8 mouse cellular contexts compared by ENCODE assay signal in the genomic region with DNA sequence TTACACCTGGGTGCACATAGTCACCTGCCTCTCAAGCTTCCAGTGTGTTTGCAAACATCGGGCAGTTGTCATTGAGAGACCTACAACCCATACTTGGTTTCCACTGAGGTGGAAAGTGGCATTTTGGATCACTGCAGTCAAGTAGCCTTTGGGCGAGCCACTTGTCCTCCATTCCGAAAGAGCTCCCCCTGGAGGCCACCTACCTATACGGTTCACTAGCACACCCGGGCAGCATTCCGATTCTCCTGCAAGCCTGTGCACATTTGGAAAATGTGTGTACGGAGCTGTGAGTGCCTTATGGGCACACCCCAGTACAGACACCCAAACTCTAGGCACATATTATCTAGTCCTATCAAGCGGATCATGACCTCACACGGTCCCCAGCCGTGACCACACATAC. TPM values are rescaled to one million over a fixed set of nuclear protein-coding genes. Genes with fewer than 3 reads are reported as not detected.
DNase-seq lines count a peak whose midpoint lies in the region; ATAC-seq and TF ChIP-seq lines count a peak whose summit lies in the region.

No protein-coding gene starts in this region.

- H3K9ac ChIP-seq in forebrain, embryonic 11.5 days (ENCODE audit: low read length) = no peak overlapping the region
- no peak overlapping the region for H3K9ac ChIP-seq in forebrain, embryonic 13.5 days
- no peak overlapping the region for H3K9ac ChIP-seq in midbrain, postnatal 0 days (replicated peaks; ENCODE audit: low read length, poor library complexity, severe bottlenecking)
- no peak overlapping the region for H3K9ac ChIP-seq in liver, postnatal 0 days (replicated peaks)

- DNase-seq in forebrain, embryonic 11.5 days (ENCODE audit: low spot score) = peak; percentile 71
- peak; percentile 38 for DNase-seq in midbrain, embryonic 10.5 days (ENCODE audit: low spot score)
- no peak for DNase-seq in midbrain, postnatal 0 days (ENCODE audit: low spot score)
- DNase-seq in liver, postnatal 0 days = peak; percentile 70
- no peak for DNase-seq in urinary bladder, postnatal 10 days (ENCODE audit: low spot score)
- DNase-seq in heart, embryonic 10.5 days (ENCODE audit: low spot score) = no peak

- no peak overlapping the region for H3K27ac ChIP-seq in forebrain, embryonic 11.5 days (ENCODE audit: low read depth, low read length)
- no peak overlapping the region for H3K27ac ChIP-seq in forebrain, embryonic 13.5 days
- H3K27ac ChIP-seq in midbrain, embryonic 10.5 days (replicated peaks) = no peak overlapping the region
- no peak overlapping the region for H3K27ac ChIP-seq in midbrain, postnatal 0 days (ENCODE audit: low read depth, low read length)
- H3K27ac ChIP-seq in bone marrow, adult 2 months (ENCODE audit: control insufficient read depth, insufficient read depth, low read depth, low read length, poor library complexity) = no peak overlapping the region
- no peak overlapping the region for H3K27ac ChIP-seq in liver, postnatal 0 days (ENCODE audit: low read depth)
- H3K27ac ChIP-seq in heart, embryonic 10.5 days = no peak overlapping the region

- TF ChIP-seq CTCF in midbrain, postnatal 0 days (IDR thresholded peaks at IDR 0.05) = no peak
- peak; percentile 44; the same call in 1 of the 2 replicates for TF ChIP-seq CTCF in bone marrow, adult 2 months (IDR thresholded peaks at IDR 0.05; ENCODE audit: control insufficient read depth, insufficient read depth, low read length)
- peak; percentile 64 for TF ChIP-seq CTCF in liver, postnatal 0 days (IDR thresholded peaks at IDR 0.05; ENCODE audit: low read depth)

- TF ChIP-seq POLR2A in bone marrow, adult 2 months (IDR thresholded peaks at IDR 0.05; ENCODE audit: borderline replicate concordance, control insufficient read depth, low read depth, low read length) = no peak

- H3K4me2 ChIP-seq in forebrain, embryonic 11.5 days (ENCODE audit: low read depth, low read length, severe bottlenecking) = no peak overlapping the region
- H3K4me2 ChIP-seq in forebrain, embryonic 13.5 days = no peak overlapping the region
- H3K4me2 ChIP-seq in midbrain, postnatal 0 days (ENCODE audit: low read depth, low read length, poor library complexity, severe bottlenecking) = no peak overlapping the region
- H3K4me2 ChIP-seq in liver, postnatal 0 days (ENCODE audit: low read depth, low read length) = no peak overlapping the region

- no peaks in the 10 kb centered on the region for H3K4me1 ChIP-seq in forebrain, embryonic 11.5 days (replicated peaks; ENCODE audit: control insufficient read depth, insufficient read depth, low read length)
- H3K4me1 ChIP-seq in forebrain, embryonic 13.5 days = no peaks in the 10 kb centered on the region
- no peaks in the 10 kb centered on the region for H3K4me1 ChIP-seq in midbrain, embryonic 10.5 days
- H3K4me1 ChIP-seq in midbrain, postnatal 0 days (ENCODE audit: insufficient read depth, low read length) = no peaks in the 10 kb centered on the region
- H3K4me1 ChIP-seq in bone marrow, adult 2 months (ENCODE audit: control insufficient read depth, insufficient read depth, low read length) = no peaks in the 10 kb centered on the region
- H3K4me1 ChIP-seq in liver, postnatal 0 days (ENCODE audit: insufficient read depth) = no peaks in the 10 kb centered on the region
- H3K4me1 ChIP-seq in heart, embryonic 10.5 days = no peaks in the 10 kb centered on the region

- no peak overlapping the region for H3K4me3 ChIP-seq in forebrain, embryonic 11.5 days (ENCODE audit: low read depth, low read length)
- H3K4me3 ChIP-seq in forebrain, embryonic 13.5 days = no peak overlapping the region
- H3K4me3 ChIP-seq in midbrain, embryonic 10.5 days = no peak overlapping the region
- H3K4me3 ChIP-seq in midbrain, postnatal 0 days (ENCODE audit: low read depth, low read length) = no peak overlapping the region
- H3K4me3 ChIP-seq in bone marrow, adult 2 months (replicated peaks; ENCODE audit: control insufficient read depth, low read depth, low read length) = no peak overlapping the region
- H3K4me3 ChIP-seq in liver, postnatal 0 days (ENCODE audit: low read depth, low read length) = no peak overlapping the region
- H3K4me3 ChIP-seq in heart, embryonic 10.5 days = no peak overlapping the region

- 42% methylated on average over 10 of the region's 10 CpGs for WGBS in forebrain, embryonic 11.5 days
- WGBS in forebrain, embryonic 13.5 days = 48% methylated on average over 10 of the region's 10 CpGs
- 49% methylated on average over 10 of the region's 10 CpGs for WGBS in midbrain, embryonic 10.5 days
- WGBS in midbrain, postnatal 0 days = 52% methylated on average over 10 of the region's 10 CpGs
- 45% methylated on average over 10 of the region's 10 CpGs for WGBS in bone marrow, adult 2 months
- WGBS in liver, postnatal 0 days (ENCODE audit: insufficient replicate concordance) = 44% methylated on average over 10 of the region's 10 CpGs
- WGBS in heart, embryonic 10.5 days = 30% methylated on average over 10 of the region's 10 CpGs

- no peaks in the 10 kb centered on the region for H3K36me3 ChIP-seq in forebrain, embryonic 11.5 days (ENCODE audit: control insufficient read depth, insufficient read depth, low read length)
- peaks cover 66% of the 10 kb centered on the region for H3K36me3 ChIP-seq in forebrain, embryonic 13.5 days (ENCODE audit: poor library complexity, severe bottlenecking)
- peaks cover 93% of the 10 kb centered on the region for H3K36me3 ChIP-seq in midbrain, embryonic 10.5 days
- peaks cover 50% of the 10 kb centered on the region for H3K36me3 ChIP-seq in midbrain, postnatal 0 days (ENCODE audit: insufficient read depth, low read length)
- H3K36me3 ChIP-seq in liver, postnatal 0 days (replicated peaks; ENCODE audit: insufficient read depth, low read length) = no peaks in the 10 kb centered on the region
- H3K36me3 ChIP-seq in heart, embryonic 10.5 days = no peaks in the 10 kb centered on the region

- no peak for TF ChIP-seq EP300 in liver, postnatal 0 days (IDR thresholded peaks at IDR 0.05; ENCODE audit: low read depth)

- no peaks in the 10 kb centered on the region; the same call in 1 of the 2 replicates for H3K9me3 ChIP-seq in forebrain, embryonic 11.5 days (ENCODE audit: control insufficient read depth, low read length)
- 0 out of 2 replicates have a peak, but pooled peaks cover 11% of the 10 kb centered on the region for H3K9me3 ChIP-seq in forebrain, embryonic 13.5 days (replicated peaks)
- peaks cover 12% of the 10 kb centered on the region; the same call in 1 of the 2 replicates for H3K9me3 ChIP-seq in midbrain, embryonic 10.5 days (replicated peaks)
- H3K9me3 ChIP-seq in midbrain, postnatal 0 days (ENCODE audit: low read length) = 0 out of 2 replicates have a peak, but pooled peaks cover 2% of the 10 kb centered on the region
- H3K9me3 ChIP-seq in liver, postnatal 0 days (ENCODE audit: low read length) = peaks cover 6% of the 10 kb centered on the region; the same call in 1 of the 2 replicates
- H3K9me3 ChIP-seq in heart, embryonic 10.5 days = no peaks in the 10 kb centered on the region

- H3K27me3 ChIP-seq in forebrain, embryonic 11.5 days (ENCODE audit: control insufficient read depth, insufficient read depth, low read length) = no peaks in the 10 kb centered on the region
- no peaks in the 10 kb centered on the region for H3K27me3 ChIP-seq in forebrain, embryonic 13.5 days
- H3K27me3 ChIP-seq in midbrain, embryonic 10.5 days (ENCODE audit: low read depth, poor library complexity, severe bottlenecking) = no peaks in the 10 kb centered on the region
- H3K27me3 ChIP-seq in midbrain, postnatal 0 days (ENCODE audit: insufficient read depth, low read length) = no peaks in the 10 kb centered on the region
- H3K27me3 ChIP-seq in liver, postnatal 0 days (ENCODE audit: insufficient read depth, low read length) = no peaks in the 10 kb centered on the region
- peaks cover 19% of the 10 kb centered on the region for H3K27me3 ChIP-seq in heart, embryonic 10.5 days (ENCODE audit: insufficient read depth, poor library complexity, severe bottlenecking)

- no peak for ATAC-seq in forebrain, embryonic 11.5 days (replicated peaks; ENCODE audit: low FRiP score)
- ATAC-seq in forebrain, embryonic 13.5 days = no peak
- ATAC-seq in midbrain, postnatal 0 days (ENCODE audit: low FRiP score) = no peak
- ATAC-seq in liver, postnatal 0 days = no peak

RNA-seq across cellular contexts. Expression of gene Disp3, which starts 38.4 kb away (rescaled TPM):
- polyA plus RNA-seq in forebrain, embryonic 11.5 days (2014; fragmentation: Nextera tagmentation; extraction: Ambion mirVana) = 2.3 and 3.0 TPM in 2 replicates
- 6.3 and 6.5 TPM in 2 replicates for polyA plus RNA-seq in forebrain, embryonic 13.5 days (2015; fragmentation: Nextera tagmentation; extraction: Ambion mirVana)
- polyA plus RNA-seq in midbrain, embryonic 10.5 days (2016; fragmentation: Nextera tagmentation; extraction: Ambion mirVana) = 3.2 and 3.7 TPM in 2 replicates
- total RNA-seq in midbrain, postnatal 0 days (2014; rRNA removed) = 19.7 and 25.1 TPM in 2 replicates
- 6.8 and 7.8 TPM in 2 replicates for polyA plus RNA-seq in midbrain, postnatal 0 days (2015; fragmentation: Nextera tagmentation; extraction: Ambion mirVana)
- polyA plus RNA-seq in bone marrow, adult 2 months (2011; ENCODE audit: insufficient read depth, insufficient read length, low replicate concordance, missing spikeins) = not detected in 2 replicates
- not detected in 2 replicates for polyA plus RNA-seq in liver, postnatal 0 days (2015; fragmentation: Nextera tagmentation; extraction: Ambion mirVana)
- polyA plus RNA-seq in heart, embryonic 10.5 days (2016; fragmentation: Nextera tagmentation; extraction: Ambion mirVana) = 0.04 TPM in 2 replicates

Comparison
In these comparisons a context has a peak if more than half of its experiments do, and no peak if none do; other contexts are left out.
1. DNase-seq: peak in forebrain, embryonic 11.5 days (single experiment), midbrain, embryonic 10.5 days (single experiment) and liver, postnatal 0 days (single experiment); none in midbrain, postnatal 0 days (single experiment), urinary bladder, postnatal 10 days (single experiment) and heart, embryonic 10.5 days (single experiment).